Mouse (Mus musculus) gastrocnemius, postnatal 4 days (tissue): ENCODE results near the gene Ppp2r5e. TPM values are rescaled to one million over a fixed set of nuclear protein-coding genes. Genes with fewer than 3 reads are reported as not detected.

ENCODE experiments used
- DNase-seq, 2 experiments: peaks; one replicate each; pipeline ENCODE4 v3.0.0; 2021 to 2022; ENCODE audit warnings: low spot score in 2 of 2, mixed read lengths in 2 of 2
- long read RNA-seq, 2 experiments: library from polyadenylated mRNA; stranded (forward); transcript quantifications; one replicate each; pipeline ENCODE4 v2.0.0; 2021
- total RNA-seq, 2 experiments: library from RNA; stranded (reverse); gene quantifications; 2 replicates each; pipeline ENCODE4 v1.2.3; 2021

Ppp2r5e gene
- total RNA-seq: 10 to 100 TPM; 32.3 to 37.3 TPM
- long read RNA-seq, experiment 1, full-length matches to known transcripts: 46 of 57 reads
- long read RNA-seq, experiment 1, partial matches to known transcripts: 1 of 57 reads
- long read RNA-seq, experiment 1, other reads (novel, unspliced or antisense): 10 of 57 reads
- long read RNA-seq, experiment 2, full-length matches to known transcripts: 60 of 75 reads
- long read RNA-seq, experiment 2, partial matches to known transcripts: 1 of 75 reads
- long read RNA-seq, experiment 2, other reads (novel, unspliced or antisense): 14 of 75 reads

DNA sequence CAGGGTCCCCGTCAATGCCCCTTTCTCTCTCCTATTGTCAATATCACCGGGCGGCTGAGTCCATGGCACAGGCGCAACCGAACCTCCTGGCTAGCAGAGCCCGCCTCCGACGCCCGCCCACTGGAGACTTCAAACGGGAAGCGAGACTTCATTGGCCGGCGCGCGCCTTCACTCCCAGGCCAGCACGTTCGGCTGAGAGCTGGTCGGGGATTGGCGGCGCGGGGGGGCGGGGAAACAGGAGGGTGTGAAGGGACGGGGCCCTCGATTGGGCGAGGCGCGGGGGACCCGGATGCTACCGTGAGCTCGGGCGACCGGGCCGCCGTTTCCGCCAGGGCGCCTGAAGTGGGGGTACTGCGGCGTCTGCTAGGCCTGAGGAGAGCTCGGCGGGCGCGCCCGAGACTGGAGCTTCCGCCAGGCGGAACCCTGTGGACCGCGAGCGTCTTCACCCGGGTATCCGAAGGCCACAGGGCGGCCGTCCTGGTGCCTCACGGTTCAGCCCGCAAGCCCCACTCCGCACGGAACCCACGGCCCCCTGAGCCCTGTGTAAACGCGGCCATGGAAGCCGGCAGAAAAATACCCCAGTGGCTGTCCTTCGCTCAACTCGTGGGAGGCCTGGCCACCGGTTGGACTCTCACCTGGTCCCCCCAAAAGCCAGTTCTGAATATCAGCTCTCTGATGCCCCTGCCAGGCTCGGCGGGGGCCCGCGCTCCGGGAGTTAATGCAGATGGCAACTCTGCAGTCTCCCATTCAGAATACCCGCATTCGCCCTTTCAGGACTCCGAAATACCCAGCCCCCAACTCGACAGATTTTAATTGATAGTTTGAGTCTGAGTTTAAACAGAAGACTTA is at the start of gene Ppp2r5e:
TSS of gene Ppp2r5e (minus strand) at position 92 of the 849 bp plus-strand sequence.
- peak; percentile 99 to 100 for DNase-seq

DNA sequence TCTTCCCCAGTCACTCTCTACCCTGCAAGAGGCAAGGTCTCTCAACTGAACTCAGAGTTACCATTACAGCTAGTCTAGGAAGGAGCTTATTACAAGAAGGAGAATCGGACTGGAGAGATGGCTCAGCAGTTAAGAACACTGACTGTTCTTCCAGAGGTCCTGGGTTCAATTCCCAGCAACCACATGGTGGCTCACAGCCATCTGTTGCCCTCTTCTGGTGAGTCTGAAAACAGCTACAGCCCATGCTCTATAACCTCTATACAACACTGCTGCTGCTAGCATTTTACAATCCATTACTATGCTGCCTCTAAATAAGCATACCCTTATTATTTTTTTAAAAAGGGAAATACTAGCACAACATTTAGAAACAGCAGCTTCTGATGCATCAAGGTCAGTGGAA is 49.7 kb upstream of the Ppp2r5e start:
- DNase-seq: no peak

- no peak for DNase-seq
These were observed 45.7 kb upstream of the Ppp2r5e start for GRCm38 (mm10) chr12:75641726-75642125.

DNA sequence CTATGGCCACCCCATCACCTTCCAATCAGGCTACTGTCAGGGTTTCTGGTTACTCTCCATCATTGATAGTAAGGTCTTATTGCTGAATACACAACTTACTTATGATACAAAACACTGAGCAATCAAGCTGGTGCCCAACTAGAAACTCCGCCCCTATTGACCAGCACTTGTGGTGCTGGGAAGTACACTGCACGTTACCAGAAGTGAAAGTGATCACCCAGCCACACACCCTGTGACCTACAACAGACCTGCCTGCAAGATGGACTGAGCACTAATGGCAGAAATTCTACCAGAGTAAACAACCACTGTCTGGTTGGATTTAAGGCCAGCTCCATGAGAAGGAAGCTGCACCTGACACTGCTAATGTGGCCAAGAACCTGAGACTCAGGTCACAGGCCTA is 42.3 kb upstream of the Ppp2r5e start:
- DNase-seq: no peak

GRCm38 (mm10) chr12:75637103-75637502 is 41.1 kb upstream of the Ppp2r5e start:
- DNase-seq: no peak

- DNase-seq: no peak
These were observed 39.9 kb upstream of the Ppp2r5e start for GRCm38 (mm10) chr12:75635771-75636430.

DNA sequence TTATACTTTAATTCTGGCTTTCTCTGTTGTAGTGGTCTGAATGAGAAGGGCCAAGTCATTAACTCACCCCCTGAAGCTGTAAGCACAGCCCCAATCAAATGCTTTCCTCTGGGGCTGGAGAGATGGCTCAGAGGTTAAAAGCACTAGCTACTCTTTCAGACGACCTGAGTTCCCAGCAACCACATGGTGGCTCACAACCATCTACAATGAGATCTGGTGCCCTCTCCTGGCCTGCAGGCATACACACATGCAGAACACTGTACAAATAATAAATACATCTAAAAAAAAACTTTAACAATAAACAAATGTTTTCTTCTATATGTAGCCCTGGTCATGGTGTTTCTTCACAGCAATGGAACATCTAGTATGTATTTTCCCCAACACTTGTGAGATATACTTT is 33.6 kb upstream of the Ppp2r5e start:
- DNase-seq: no peak

DNA sequence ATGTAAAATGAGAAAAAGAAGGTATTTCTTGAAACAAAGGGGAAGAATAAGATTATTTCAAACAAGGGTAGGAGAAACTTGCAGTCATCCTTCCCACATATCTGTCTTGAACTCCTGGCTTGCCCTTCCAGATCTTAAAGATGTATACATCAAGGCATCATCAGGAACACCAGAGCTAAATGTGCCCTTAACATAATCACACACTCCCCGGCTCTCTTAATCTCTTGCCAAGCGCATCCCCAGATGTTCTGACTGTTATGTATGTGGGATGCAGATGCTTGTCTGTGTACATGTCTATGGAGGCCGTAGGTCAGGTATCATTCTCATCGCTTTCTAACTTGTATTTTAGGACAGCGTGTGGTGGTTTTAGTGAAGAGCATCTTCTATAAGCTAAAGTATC is 27.2 kb upstream of the Ppp2r5e start:
- no peak for DNase-seq

DNA sequence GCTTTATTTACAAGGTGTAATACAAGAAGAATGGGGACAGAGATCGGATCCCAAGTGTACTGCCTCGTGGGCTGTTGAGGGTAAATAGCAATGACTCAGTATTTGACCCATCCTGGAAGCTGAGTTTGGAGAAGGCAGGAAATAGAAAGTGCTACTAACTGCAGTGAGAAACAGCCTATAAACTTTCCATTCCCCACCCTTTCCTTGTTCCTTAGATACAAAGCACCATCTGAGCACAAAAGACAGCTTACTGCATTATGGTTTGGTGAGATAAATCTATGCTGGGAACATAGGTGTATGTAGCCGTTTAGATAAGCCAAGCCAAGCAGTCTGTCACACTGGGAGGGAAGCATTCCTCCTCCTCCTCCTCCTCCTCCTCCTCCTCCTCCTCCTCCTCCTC is 26.8 kb upstream of the Ppp2r5e start:
- no peak for DNase-seq

GRCm38 (mm10) chr12:75616841-75617240 is 20.8 kb upstream of the Ppp2r5e start:
- no peak for DNase-seq

DNA sequence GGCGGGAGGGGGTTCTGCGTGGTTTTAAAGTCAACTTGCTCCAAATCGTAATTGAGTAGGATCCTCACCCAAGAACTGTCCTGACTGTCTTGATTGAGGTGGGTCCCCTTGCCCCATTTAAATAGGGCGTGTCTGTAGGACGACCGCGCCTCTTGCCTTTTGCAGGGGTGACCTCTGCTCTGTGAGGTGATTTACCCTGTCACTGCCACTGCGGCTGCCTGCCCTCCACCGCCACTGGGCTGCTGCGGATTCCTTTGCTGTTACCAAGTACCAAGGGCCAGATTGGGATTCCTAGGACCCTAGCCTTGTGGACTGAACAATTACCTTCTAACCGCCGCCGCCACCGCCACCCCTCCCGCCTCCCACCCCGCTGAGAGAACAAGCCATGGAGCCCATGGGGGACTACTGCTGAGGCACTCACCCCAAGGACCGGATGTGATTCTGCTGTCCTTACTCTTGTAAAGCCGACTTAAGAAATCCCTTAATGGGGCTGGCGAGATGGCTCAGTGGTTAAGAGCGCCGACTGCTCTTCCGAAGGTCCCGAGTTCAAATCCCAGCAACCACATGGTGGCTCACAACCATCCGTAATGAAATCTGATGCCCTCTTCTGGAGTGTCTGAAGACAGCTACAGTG is 20.2 kb upstream of the Ppp2r5e start:
- DNase-seq: no peak

GRCm38 (mm10) chr12:75615556-75615955 is 19.5 kb upstream of the Ppp2r5e start:
- no peak for DNase-seq

DNA sequence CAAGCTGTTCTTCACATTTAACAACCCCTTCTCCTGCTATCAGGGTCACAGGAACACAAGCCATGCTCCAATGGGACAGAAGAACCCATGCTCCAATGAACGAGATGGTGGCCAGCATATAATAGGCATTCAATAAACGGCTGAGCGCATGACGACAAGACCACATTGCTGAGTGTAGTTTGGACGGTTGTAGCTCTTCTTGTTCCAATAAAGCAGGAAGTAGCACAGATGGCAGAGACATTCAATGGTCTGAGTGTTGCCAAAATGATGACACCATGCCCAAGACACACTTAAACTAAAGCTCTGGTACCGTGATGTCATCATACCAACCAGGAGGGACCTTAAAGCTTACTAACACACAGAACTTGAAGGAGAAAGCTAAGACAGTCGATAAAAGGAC is 16.7 kb upstream of the Ppp2r5e start:
- no peak for DNase-seq

DNA sequence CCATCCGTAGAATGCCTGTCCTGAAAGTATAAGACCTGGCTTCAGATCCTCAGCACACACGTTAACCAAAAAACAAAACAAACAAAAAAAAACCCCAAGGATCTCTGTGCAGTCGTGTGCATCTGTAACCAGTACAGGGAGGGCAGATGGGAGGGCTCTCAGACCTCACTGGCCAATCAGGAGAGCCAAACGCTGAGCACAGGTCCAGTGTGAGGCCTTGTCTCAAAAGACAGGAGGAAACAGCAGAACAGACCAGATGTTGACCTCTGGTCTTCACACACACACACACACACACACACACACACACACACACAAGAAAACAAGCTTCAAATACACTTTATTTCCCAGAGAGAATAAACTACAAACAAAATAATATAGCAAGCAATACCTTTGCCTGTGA is 3.4 kb upstream of the Ppp2r5e start:
- peak in 1 of 2 experiments; percentile 20 for DNase-seq

DNA sequence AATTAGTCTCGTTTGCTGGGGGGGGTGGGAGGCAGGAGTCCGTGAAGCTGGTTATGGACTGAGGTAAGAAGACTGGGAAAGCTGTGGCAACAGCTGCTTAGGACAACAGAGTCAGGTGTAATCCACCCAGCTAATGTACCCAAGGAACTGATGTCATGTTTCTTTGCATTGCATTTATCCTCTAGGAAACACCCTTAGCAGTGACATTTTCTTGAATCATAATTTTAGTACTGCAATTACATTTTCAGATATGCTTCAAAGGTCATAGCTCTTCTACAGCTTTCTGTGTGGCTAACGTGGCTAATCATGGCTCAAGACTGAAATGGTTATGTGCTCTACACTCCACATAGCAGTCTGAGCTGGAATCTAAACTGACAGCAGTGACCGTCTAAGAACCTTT is 2.9 kb upstream of the Ppp2r5e start:
- no peak for DNase-seq

DNA sequence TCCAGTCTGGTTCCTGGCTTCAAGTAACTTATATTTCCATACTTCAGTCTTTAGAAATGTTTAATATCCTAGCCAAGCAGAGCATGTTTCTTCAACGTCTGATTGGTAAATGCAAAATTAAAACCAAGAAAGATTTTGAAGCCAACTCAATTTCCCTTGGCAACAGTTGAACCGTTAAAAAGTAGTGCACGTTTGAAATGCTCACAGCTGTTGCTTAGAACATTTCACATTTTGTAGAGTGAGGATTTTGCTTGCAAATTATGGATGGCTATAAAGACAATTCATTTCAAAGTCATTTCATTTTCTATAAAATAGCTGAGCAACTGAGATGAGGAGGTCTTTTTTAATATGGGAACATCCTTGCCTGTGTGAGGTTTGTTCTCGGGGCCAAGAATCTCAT is 1.7 kb upstream of the Ppp2r5e start:
- DNase-seq: no peak

DNA sequence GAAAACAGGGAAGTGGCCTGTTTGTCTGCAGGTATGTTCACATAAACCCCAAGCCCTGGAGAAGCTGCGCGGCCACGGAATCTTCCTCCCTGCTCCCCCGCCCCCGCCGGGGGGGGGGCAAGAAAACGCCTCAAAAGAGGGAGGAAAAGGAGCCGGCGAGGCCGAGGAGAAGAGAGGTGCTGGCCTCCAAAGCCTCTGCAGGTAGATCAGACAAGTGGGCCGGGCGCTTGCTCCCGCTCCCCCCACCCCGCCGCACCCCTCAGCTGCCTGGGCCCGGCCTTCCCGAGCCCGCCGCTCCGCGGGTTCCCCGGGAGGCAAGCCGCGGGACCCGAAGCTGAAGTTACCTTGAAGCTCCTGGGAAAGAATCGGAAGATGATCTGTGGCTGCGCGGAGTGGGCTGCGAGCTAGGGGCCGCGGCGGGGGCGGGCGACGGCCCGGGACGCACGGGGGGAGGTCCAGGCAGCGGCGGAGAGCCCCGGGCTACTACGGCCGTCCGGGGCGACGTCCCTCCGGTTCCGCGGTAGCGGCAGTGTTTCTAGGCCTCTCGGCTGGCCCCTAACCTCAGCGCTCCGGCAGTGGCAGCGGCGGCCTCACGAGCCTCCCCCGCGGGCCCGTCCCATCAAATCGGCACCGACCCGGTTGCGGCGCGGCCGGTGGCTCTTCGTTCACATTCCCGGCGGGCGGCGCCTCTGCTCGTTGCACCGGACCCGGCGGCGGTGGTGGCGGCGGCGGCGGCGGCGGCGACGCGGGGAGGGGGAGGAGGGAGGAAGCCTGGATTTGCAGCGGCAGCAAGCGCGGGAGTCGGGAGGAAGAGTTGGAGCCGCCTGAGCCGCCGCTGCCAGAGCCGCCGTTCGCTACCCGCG is 523 bp downstream of the Ppp2r5e start:
- peak; percentile 28 to 50 for DNase-seq

DNA sequence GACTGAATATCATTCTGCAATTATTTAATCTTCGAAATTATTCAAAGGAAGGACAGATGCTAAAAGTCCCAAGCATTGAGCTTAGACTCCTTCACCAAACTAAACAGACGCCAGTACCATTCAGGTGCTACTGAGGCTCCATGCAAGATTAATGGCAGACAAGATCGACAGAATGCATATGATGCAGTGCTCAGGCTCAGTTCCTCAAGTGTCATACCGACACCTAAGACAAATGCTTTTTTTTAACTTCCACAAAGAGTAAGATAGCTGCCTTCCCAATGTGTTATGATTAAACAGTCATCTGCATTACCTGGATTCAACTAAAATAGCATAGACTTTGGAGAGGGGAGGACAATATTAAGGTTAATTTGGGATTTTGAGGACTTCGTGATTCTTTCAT is 1.6 kb downstream of the Ppp2r5e start:
- no peak for DNase-seq

DNA sequence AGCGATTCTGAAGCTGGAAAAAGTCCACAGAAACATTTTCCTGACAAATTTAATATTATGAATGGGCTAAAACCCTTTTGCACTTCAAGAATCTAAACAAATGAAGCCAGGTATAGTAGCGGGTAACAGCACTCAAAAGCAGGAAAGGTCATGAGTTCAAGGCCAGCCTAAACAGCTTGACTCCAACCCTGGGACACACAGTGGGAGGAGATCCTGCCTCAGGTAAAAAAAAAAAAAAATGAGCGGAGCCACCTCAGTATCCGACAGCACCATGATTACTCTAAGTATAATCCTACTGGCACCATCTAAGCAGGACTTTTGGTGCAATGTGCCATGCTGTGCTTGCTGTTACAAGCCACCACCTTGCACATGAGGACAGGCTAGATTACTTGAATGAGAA is 2.2 kb downstream of the Ppp2r5e start:
- DNase-seq: no peak

GRCm38 (mm10) chr12:75587501-75587900 is 8.5 kb downstream of the Ppp2r5e start:
- no peak for DNase-seq

DNA sequence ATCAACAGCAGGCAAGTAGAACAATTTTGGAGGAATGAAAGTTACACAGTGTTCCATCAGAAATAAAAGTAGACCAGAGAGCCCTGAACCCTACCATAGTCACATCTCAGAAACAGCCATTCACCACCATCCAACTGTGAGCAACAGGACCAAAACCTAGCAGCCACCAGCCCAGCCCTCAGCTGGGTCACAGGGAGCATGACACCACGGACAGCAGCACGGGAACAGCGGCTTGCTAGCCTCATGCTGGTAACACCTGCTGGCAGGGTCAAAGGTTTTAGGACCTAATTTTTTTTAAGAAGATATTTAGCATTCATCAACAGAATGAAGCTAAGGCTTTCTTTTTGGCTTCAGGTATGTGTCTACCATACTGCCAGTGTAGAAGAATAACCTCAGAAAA is 12.3 kb downstream of the Ppp2r5e start:
- DNase-seq: no peak
